Mouse (Mus musculus) lung, adult 2 months (tissue): ENCODE data around the gene Olfr898.

Source experiments
- CTCF ChIP-seq: fragments of 200-500 bp; IDR thresholded peaks from 2 replicates; pipeline ENCODE4 v1.5.1; 2011; ENCODE audit warnings: mild to moderate bottlenecking, low read length, control low read depth; ENCODE audit not compliant: insufficient read depth
- POLR2A ChIP-seq: fragments of 200-500 bp; IDR thresholded peaks from 2 replicates; pipeline ENCODE4 v1.6.1; 2011; ENCODE audit warnings: low read depth, mild to moderate bottlenecking, control low read depth, low read length, borderline replicate concordance; ENCODE audit errors: extremely low read depth

GRCm38 (mm10) chr9:38401398-38401797 lies 53.2 kb downstream of the Olfr898 start, which contains the start of gene Olfr147:
- no peak for TF ChIP-seq CTCF
- no peak for TF ChIP-seq POLR2A
